Mouse (Mus musculus) fibroblast of lung, adult 2 months (primary cell): ENCODE results near the gene Fundc2.

Experiments
- DNase-seq: peaks from one replicate; pipeline ENCODE4 v3.0.0-alpha.2; 2011; ENCODE audit warnings: low read depth

The Fundc2 gene

DNA sequence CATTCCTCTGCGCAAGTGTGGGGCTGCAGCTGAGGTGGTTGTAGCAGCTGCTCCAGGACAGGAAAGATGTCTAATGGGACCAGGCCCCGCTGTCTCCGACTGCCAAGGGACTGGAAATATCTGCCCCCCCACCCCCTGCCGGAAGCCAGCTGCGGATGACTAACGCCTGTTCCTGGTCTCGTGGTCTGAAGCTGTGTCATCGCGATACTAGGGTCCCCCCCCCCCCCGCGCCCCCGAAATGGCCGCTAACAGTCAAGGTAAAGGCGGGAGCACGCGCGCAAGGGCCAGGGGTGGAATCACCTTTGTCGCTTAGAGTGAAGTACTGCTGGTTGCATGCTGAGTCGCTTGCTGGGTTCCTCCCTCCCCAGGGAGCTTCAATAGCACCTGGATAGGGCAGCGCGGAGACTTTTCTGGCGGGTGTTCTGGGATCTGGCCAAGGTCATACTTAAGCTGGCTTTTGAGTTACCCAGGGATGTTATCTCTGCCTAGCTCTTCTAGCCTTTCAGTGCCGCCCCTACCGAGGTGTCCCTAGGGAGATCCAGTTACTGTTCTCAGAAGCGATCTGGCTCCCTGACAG lies at the start of gene Fundc2, which contains the start of gene F8:
Gene Fundc2 (plus strand): TSS at position 205 of the 577 bp plus-strand sequence.
Gene F8 (minus strand): TSS at position 421 of the 577 bp plus-strand sequence.
- DNase-seq, result peak; percentile 35

DNA sequence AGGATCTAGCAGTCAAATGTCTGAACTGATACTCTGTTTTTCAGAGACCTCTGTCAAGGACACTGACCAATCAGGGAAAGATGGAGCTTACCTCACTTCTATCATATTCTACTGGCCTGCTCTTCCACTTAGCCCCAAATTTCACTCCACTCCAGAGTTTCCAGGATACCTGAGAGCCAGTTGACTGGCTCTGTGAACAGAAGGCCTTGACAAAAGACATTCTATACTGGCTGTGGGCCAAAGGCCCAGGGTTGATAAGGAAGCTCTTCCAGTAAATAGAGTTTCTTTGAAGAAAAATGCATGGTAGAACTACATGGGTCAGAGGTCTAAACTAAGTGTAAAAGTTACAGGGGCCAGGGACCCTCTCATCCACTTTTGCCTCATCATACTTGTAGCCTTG lies 12.0 kb upstream of the Fundc2 start:
- DNase-seq, result no peak

GRCm38 (mm10) chrX:75372666-75373425 lies 9.4 kb upstream of the Fundc2 start:
- DNase-seq, result no peak

- no peak for DNase-seq
Observed at GRCm38 (mm10) chrX:75376815-75377214, 5.4 kb upstream of the Fundc2 start.

GRCm38 (mm10) chrX:75381176-75381575 lies 1.0 kb upstream of the Fundc2 start:
- no peak for DNase-seq

DNA sequence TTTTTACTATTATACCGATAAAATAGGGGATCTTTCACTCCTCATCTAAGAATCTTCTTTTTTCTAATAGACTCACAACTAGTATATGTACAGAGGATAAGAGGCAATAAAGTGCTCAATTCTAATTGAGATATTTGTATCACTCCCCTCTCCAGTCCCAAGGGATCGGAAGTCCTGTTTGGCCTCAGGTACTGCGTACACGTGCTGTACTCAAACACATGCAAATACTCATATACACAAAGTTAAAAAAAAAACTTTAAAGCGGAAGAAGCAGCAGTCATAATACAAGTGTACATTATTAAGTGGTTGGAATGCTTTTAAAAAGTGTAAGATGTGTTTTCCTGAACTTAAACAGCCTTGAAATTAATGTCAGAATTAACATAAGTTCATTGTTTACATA lies 500 bp upstream of the Fundc2 start:
- no peak for DNase-seq

- DNase-seq, result no peak
Observed at GRCm38 (mm10) chrX:75399471-75399870, 17.3 kb downstream of the Fundc2 start.

- DNase-seq, result no peak
Observed at GRCm38 (mm10) chrX:75402668-75403067, 20.5 kb downstream of the Fundc2 start.

- no peak for DNase-seq
Observed at GRCm38 (mm10) chrX:75403350-75403749, 21.2 kb downstream of the Fundc2 start.

GRCm38 (mm10) chrX:75409711-75410110 lies 27.5 kb downstream of the Fundc2 start:
- peak; percentile 21 for DNase-seq

DNA sequence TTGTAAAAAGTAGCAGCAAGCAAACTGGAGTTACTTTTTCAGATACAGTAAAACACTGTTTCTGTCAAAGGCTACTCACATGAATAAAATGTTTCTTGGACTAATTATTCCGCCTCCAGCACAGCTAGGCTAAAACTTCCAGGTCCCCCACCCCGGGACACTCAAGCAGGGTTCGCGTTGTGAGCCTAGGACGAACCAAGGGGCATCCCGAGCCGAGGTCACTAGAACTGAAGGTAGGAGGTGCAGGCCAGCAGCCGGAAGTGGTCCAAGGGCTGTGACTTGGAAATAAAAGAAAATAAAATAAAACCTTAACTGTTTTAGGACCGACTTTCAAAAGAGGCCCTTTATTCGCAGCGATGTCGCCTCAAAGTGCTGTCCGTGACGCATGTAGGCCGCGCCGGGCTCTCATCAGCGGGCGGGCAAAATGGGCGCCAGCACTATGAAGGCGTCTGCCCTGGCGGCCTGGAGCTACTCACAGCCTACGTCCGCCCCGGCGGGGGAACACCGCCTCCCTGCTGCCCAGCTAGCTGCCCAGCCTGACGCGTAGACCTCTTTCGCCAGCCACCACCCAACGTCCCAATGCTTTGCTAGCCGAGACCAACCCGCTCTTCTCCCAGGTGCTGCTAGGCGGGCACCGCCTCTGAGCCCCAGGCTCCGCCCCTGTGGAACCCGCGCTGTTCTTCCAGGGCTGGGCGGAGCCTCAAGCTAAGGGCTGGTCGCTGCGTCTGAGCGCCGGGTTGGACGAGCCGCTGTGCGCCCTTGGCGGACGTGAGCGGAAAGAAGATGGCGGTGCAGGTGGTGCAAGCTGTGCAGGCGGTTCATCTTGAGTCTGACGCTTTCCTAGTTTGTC lies 34.0 kb downstream of the Fundc2 start, which contains the start of the genes Cmc4, Mtcp1 and Brcc3:
Gene Cmc4 (minus strand): TSS at position 649 of the 850 bp plus-strand sequence.
Gene Mtcp1 (minus strand): TSS at position 653 of the 850 bp plus-strand sequence.
Gene Brcc3 (plus strand): TSS at position 693 of the 850 bp plus-strand sequence.
- DNase-seq, result peak; percentile 71
